Comparison of ENCODE assay signal across 8 mouse cellular contexts in genomic region chr2:122753739-122754343, GRCm38 (mm10). TPM values are rescaled to one million over a fixed set of nuclear protein-coding genes. Genes with fewer than 3 reads are reported as not detected.
DNase-seq lines count a peak whose midpoint lies in the region; ATAC-seq and TF ChIP-seq lines count a peak whose summit lies in the region.

No protein-coding gene starts in this region.

- no peak overlapping the region for H3K4me3 ChIP-seq in hindbrain, embryonic 10.5 days
- no peak overlapping the region for H3K4me3 ChIP-seq in hindbrain, embryonic 12.5 days
- H3K4me3 ChIP-seq in embryonic facial prominence, embryonic 11.5 days (ENCODE audit: low read depth, low read length): no peak overlapping the region
- H3K4me3 ChIP-seq in hindbrain, embryonic 15.5 days: 0 out of 2 replicates have a peak overlapping the region, but pooled peaks have one; percentile 20
- H3K4me3 ChIP-seq in midbrain, embryonic 11.5 days (ENCODE audit: low read depth, low read length): no peak overlapping the region
- no peak overlapping the region for H3K4me3 ChIP-seq in spleen, adult 2 months (ENCODE audit: extremely low read depth, insufficient read depth, insufficient read length)

- no peaks in the 10 kb centered on the region for H3K4me1 ChIP-seq in hindbrain, embryonic 10.5 days (replicated peaks)
- H3K4me1 ChIP-seq in hindbrain, embryonic 12.5 days: no peaks in the 10 kb centered on the region
- no peaks in the 10 kb centered on the region for H3K4me1 ChIP-seq in embryonic facial prominence, embryonic 11.5 days (ENCODE audit: control insufficient read depth, insufficient read depth, low read length)
- no peaks in the 10 kb centered on the region for H3K4me1 ChIP-seq in hindbrain, embryonic 15.5 days (replicated peaks)
- no peaks in the 10 kb centered on the region for H3K4me1 ChIP-seq in midbrain, embryonic 11.5 days (ENCODE audit: control insufficient read depth, insufficient read depth, low read length)
- H3K4me1 ChIP-seq in spleen, adult 2 months (ENCODE audit: control insufficient read depth, insufficient read depth, insufficient read length): no peaks in the 10 kb centered on the region

- H3K27me3 ChIP-seq in hindbrain, embryonic 10.5 days (ENCODE audit: insufficient read depth, poor library complexity, severe bottlenecking): no peaks in the 10 kb centered on the region
- H3K27me3 ChIP-seq in hindbrain, embryonic 12.5 days: no peaks in the 10 kb centered on the region
- H3K27me3 ChIP-seq in embryonic facial prominence, embryonic 11.5 days (ENCODE audit: control insufficient read depth, insufficient read depth, low read length): no peaks in the 10 kb centered on the region
- no peaks in the 10 kb centered on the region for H3K27me3 ChIP-seq in hindbrain, embryonic 15.5 days
- H3K27me3 ChIP-seq in midbrain, embryonic 11.5 days (ENCODE audit: control insufficient read depth, insufficient read depth, low read length): no peaks in the 10 kb centered on the region
- H3K27me3 ChIP-seq in spleen, adult 2 months (ENCODE audit: control insufficient read depth, insufficient read depth, low read length): no peaks in the 10 kb centered on the region

- no peaks in the 10 kb centered on the region for H3K9me3 ChIP-seq in hindbrain, embryonic 10.5 days
- no peaks in the 10 kb centered on the region for H3K9me3 ChIP-seq in hindbrain, embryonic 12.5 days (replicated peaks)
- no peaks in the 10 kb centered on the region for H3K9me3 ChIP-seq in embryonic facial prominence, embryonic 11.5 days (replicated peaks; ENCODE audit: control insufficient read depth, low read length)
- H3K9me3 ChIP-seq in hindbrain, embryonic 15.5 days: no peaks in the 10 kb centered on the region
- H3K9me3 ChIP-seq in midbrain, embryonic 11.5 days (ENCODE audit: control insufficient read depth, low read length): no peaks in the 10 kb centered on the region

- 20% methylated on average over 7 of the region's 7 CpGs for WGBS in hindbrain, embryonic 10.5 days
- WGBS in hindbrain, embryonic 12.5 days: 19% methylated on average over 7 of the region's 7 CpGs
- WGBS in embryonic facial prominence, embryonic 11.5 days: 16% methylated on average over 7 of the region's 7 CpGs
- WGBS in hindbrain, embryonic 15.5 days: 17% methylated on average over 7 of the region's 7 CpGs
- WGBS in midbrain, embryonic 11.5 days: 17% methylated on average over 7 of the region's 7 CpGs
- WGBS in spleen, adult 2 months: 14% methylated on average over 7 of the region's 7 CpGs

- DNase-seq in hindbrain, embryonic 10.5 days (ENCODE audit: low spot score): peak; percentile 70
- peak; percentile 45 to 61 for DNase-seq in adrenal gland, postnatal 36 days
- peak; percentile 82 for DNase-seq in embryonic facial prominence, embryonic 11.5 days (ENCODE audit: low spot score)
- DNase-seq in left cerebral cortex, adult 11 months (ENCODE audit: low spot score): peak; percentile 48
- DNase-seq in midbrain, embryonic 11.5 days (ENCODE audit: low spot score, missing footprints): peak; percentile 96
- peak; percentile 32 to 42 for DNase-seq in spleen, adult 2 months (ENCODE audit: low read depth in 1 of 2, low spot score in 2 of 2)

- no peak overlapping the region for H3K27ac ChIP-seq in hindbrain, embryonic 10.5 days
- H3K27ac ChIP-seq in hindbrain, embryonic 12.5 days: no peak overlapping the region
- H3K27ac ChIP-seq in embryonic facial prominence, embryonic 11.5 days (replicated peaks; ENCODE audit: low read depth, low read length): no peak overlapping the region
- H3K27ac ChIP-seq in hindbrain, embryonic 15.5 days (replicated peaks): no peak overlapping the region
- no peak overlapping the region for H3K27ac ChIP-seq in midbrain, embryonic 11.5 days (ENCODE audit: low read depth, low read length)
- no peak overlapping the region for H3K27ac ChIP-seq in spleen, adult 2 months (ENCODE audit: insufficient read depth, low read length)

- ATAC-seq in hindbrain, embryonic 12.5 days (ENCODE audit: low FRiP score): no peak
- ATAC-seq in embryonic facial prominence, embryonic 11.5 days (replicated peaks; ENCODE audit: insufficient number of reproducible peaks, low FRiP score, low TSS enrichment, low read depth): no peak
- ATAC-seq in hindbrain, embryonic 15.5 days (ENCODE audit: low FRiP score, low read depth): peak; percentile 73; the same call in 1 of the 2 replicates
- ATAC-seq in midbrain, embryonic 11.5 days (ENCODE audit: low FRiP score): peak; percentile 52; the same call in 1 of the 2 replicates

- peaks cover 6% of the 10 kb centered on the region; the same call in 1 of the 2 replicates for H3K36me3 ChIP-seq in hindbrain, embryonic 10.5 days
- H3K36me3 ChIP-seq in hindbrain, embryonic 12.5 days: 0 out of 2 replicates have a peak, but pooled peaks cover 3% of the 10 kb centered on the region
- no peaks in the 10 kb centered on the region for H3K36me3 ChIP-seq in embryonic facial prominence, embryonic 11.5 days (replicated peaks; ENCODE audit: control insufficient read depth, insufficient read depth, low read depth, low read length)
- H3K36me3 ChIP-seq in hindbrain, embryonic 15.5 days: peaks cover 6% of the 10 kb centered on the region
- H3K36me3 ChIP-seq in midbrain, embryonic 11.5 days (ENCODE audit: control insufficient read depth, insufficient read depth, low read length): no peaks in the 10 kb centered on the region
- H3K36me3 ChIP-seq in spleen, adult 2 months (ENCODE audit: control insufficient read depth, insufficient read depth, low read length): peaks cover 2% of the 10 kb centered on the region; the same call in 1 of the 2 replicates

- no peak for TF ChIP-seq POLR2A in spleen, adult 2 months (IDR thresholded peaks at IDR 0.05; ENCODE audit: low read depth, low read length)

- H3K9ac ChIP-seq in hindbrain, embryonic 12.5 days: no peak overlapping the region
- no peak overlapping the region for H3K9ac ChIP-seq in embryonic facial prominence, embryonic 11.5 days (replicated peaks; ENCODE audit: low read length)
- H3K9ac ChIP-seq in hindbrain, embryonic 15.5 days: no peak overlapping the region
- H3K9ac ChIP-seq in midbrain, embryonic 11.5 days (ENCODE audit: low read length): no peak overlapping the region

- TF ChIP-seq CTCF in spleen, adult 2 months (IDR thresholded peaks at IDR 0.05; ENCODE audit: extremely low read depth, insufficient read depth, insufficient read length, insufficient replicate concordance): peak; percentile 83; the same call in 1 of the 2 replicates

- H3K4me2 ChIP-seq in hindbrain, embryonic 12.5 days (replicated peaks): no peak overlapping the region; the same call in 1 of the 2 replicates
- no peak overlapping the region for H3K4me2 ChIP-seq in embryonic facial prominence, embryonic 11.5 days (ENCODE audit: low read depth, low read length)
- H3K4me2 ChIP-seq in hindbrain, embryonic 15.5 days: peak overlapping the region; percentile 41
- no peak overlapping the region for H3K4me2 ChIP-seq in midbrain, embryonic 11.5 days

RNA-seq across cellular contexts. Expression of gene Sqor, which starts 11.2 kb away (rescaled TPM):
- polyA plus RNA-seq in hindbrain, embryonic 10.5 days (2016; fragmentation: Nextera tagmentation; extraction: Ambion mirVana): 2.7 and 3.3 TPM in 2 replicates
- polyA plus RNA-seq in hindbrain, embryonic 12.5 days (2016; fragmentation: Nextera tagmentation; extraction: Ambion mirVana): 3.1 and 3.8 TPM in 2 replicates
- 10 to 100 TPM; 57.2 to 63.0 TPM for total RNA-seq in adrenal gland, postnatal 36 days (2021)
- 3.2 and 3.4 TPM in 2 replicates for polyA plus RNA-seq in embryonic facial prominence, embryonic 11.5 days (2014; fragmentation: Nextera tagmentation; extraction: Ambion mirVana)
- 2.9 and 3.1 TPM in 2 replicates for polyA plus RNA-seq in hindbrain, embryonic 15.5 days (2015; fragmentation: Nextera tagmentation; extraction: Ambion mirVana)
- 2.9 and 4.6 TPM in 2 replicates for polyA plus RNA-seq in midbrain, embryonic 11.5 days (2014; fragmentation: Nextera tagmentation; extraction: Ambion mirVana)
- polyA plus RNA-seq in spleen, adult 2 months (2012; rRNA removed): 7.9 and 8.2 TPM in 2 replicates

RNA-seq across cellular contexts. Expression of gene Bloc1s6, which starts 15.5 kb away (rescaled TPM):
- polyA plus RNA-seq in hindbrain, embryonic 10.5 days (2016; fragmentation: Nextera tagmentation; extraction: Ambion mirVana): 72.4 and 75.4 TPM in 2 replicates
- 71.8 and 73.9 TPM in 2 replicates for polyA plus RNA-seq in hindbrain, embryonic 12.5 days (2016; fragmentation: Nextera tagmentation; extraction: Ambion mirVana)
- 10 to 100 TPM; 24.5 to 29.8 TPM for total RNA-seq in adrenal gland, postnatal 36 days (2021)
- 61.8 and 64.7 TPM in 2 replicates for polyA plus RNA-seq in embryonic facial prominence, embryonic 11.5 days (2014; fragmentation: Nextera tagmentation; extraction: Ambion mirVana)
- polyA plus RNA-seq in hindbrain, embryonic 15.5 days (2015; fragmentation: Nextera tagmentation; extraction: Ambion mirVana): 86.6 and 91.7 TPM in 2 replicates
- polyA plus RNA-seq in midbrain, embryonic 11.5 days (2014; fragmentation: Nextera tagmentation; extraction: Ambion mirVana): 78.1 and 78.8 TPM in 2 replicates
- polyA plus RNA-seq in spleen, adult 2 months (2012; rRNA removed): 15.1 and 30.6 TPM in 2 replicates

RNA-seq across cellular contexts. Expression of gene Slc30a4, which starts 51.4 kb away (rescaled TPM):
- 3.7 and 7.8 TPM in 2 replicates for polyA plus RNA-seq in hindbrain, embryonic 10.5 days (2016; fragmentation: Nextera tagmentation; extraction: Ambion mirVana)
- polyA plus RNA-seq in hindbrain, embryonic 12.5 days (2016; fragmentation: Nextera tagmentation; extraction: Ambion mirVana): 11.8 and 12.8 TPM in 2 replicates
- total RNA-seq in adrenal gland, postnatal 36 days (2021): 10 to 100 TPM; 29.4 to 37.7 TPM
- polyA plus RNA-seq in embryonic facial prominence, embryonic 11.5 days (2014; fragmentation: Nextera tagmentation; extraction: Ambion mirVana): 9.7 and 12.9 TPM in 2 replicates
- polyA plus RNA-seq in hindbrain, embryonic 15.5 days (2015; fragmentation: Nextera tagmentation; extraction: Ambion mirVana): 6.0 and 7.4 TPM in 2 replicates
- 7.5 and 7.7 TPM in 2 replicates for polyA plus RNA-seq in midbrain, embryonic 11.5 days (2014; fragmentation: Nextera tagmentation; extraction: Ambion mirVana)
- polyA plus RNA-seq in spleen, adult 2 months (2012; rRNA removed): 1.8 TPM in 2 replicates

Comparison
In these comparisons a context has a peak if more than half of its experiments do, and no peak if none do; other contexts are left out.
1. ATAC-seq: peak in hindbrain, embryonic 15.5 days (single experiment) and midbrain, embryonic 11.5 days (single experiment); none in hindbrain, embryonic 12.5 days (single experiment) and embryonic facial prominence, embryonic 11.5 days (single experiment).
2. DNase-seq: peak in every context shown above with its lines; median percentile 96 in midbrain, embryonic 11.5 days; 82 in embryonic facial prominence, embryonic 11.5 days; 70 in hindbrain, embryonic 10.5 days; 53 in adrenal gland, postnatal 36 days; 48 in left cerebral cortex, adult 11 months; 37 in spleen, adult 2 months.